Mouse (Mus musculus) liver, embryonic 14.5 days (tissue): ENCODE results near the gene B9d1. TPM values are rescaled to one million over a fixed set of nuclear protein-coding genes. Genes with fewer than 3 reads are reported as not detected.

ENCODE experiments used
- ATAC-seq: fragments of 200-750 bp; cut with Nextera tagmentation; 2 replicates; pipeline ENCODE4 v1.8.0; 2017; ENCODE audit warnings: moderate number of reproducible peaks, mild to moderate bottlenecking, moderate library complexity; ENCODE audit not compliant: insufficient read depth
- DNase-seq, 3 experiments: peaks; one replicate each; pipeline ENCODE4 v3.0.0-alpha.2; 2012 to 2013; ENCODE audit warnings: low read depth in 3 of 3, low spot score in 3 of 3
- H3K27ac ChIP-seq: fragments of 300-500 bp; sonication (generic); 2 replicates; pipeline ENCODE4 v1.5.1; 2014; ENCODE audit warnings: moderate library complexity, mild to moderate bottlenecking, control low read depth, inconsistent platforms
- H3K27me3 ChIP-seq: fragments of 300-500 bp; sonication (generic); 2 replicates; pipeline ENCODE4 v1.6.1; 2014; ENCODE audit warnings: mild to moderate bottlenecking, low read length, moderate library complexity; ENCODE audit not compliant: control insufficient read depth, insufficient read depth
- H3K36me3 ChIP-seq: fragments of 300-500 bp; sonication (generic); replicated peaks from 2 replicates; pipeline ENCODE4 v1.6.1; 2014; ENCODE audit warnings: low read depth; ENCODE audit not compliant: control insufficient read depth, insufficient read depth
- H3K4me1 ChIP-seq, 2 experiments: fragments of 200-500 bp in 1 of 2; fragments of 300-500 bp in 1 of 2; sonication (generic) in 1 of 2; replicated peaks; 2 replicates each; pipeline ENCODE4 v1.6.1; 2012 to 2014; ENCODE audit warnings: antibody characterized with exemption in 1 of 2, inconsistent platforms in 1 of 2, low read length in 1 of 2; ENCODE audit not compliant: control insufficient read depth in 2 of 2, insufficient read depth in 2 of 2
- H3K4me2 ChIP-seq: fragments of 300-500 bp; sonication (generic); 2 replicates; pipeline ENCODE4 v1.6.1; 2014; ENCODE audit warnings: low read depth, mild to moderate bottlenecking, control low read depth, moderate library complexity
- H3K4me3 ChIP-seq, 2 experiments: fragments of 200-500 bp in 1 of 2; fragments of 300-500 bp in 1 of 2; sonication (generic) in 1 of 2; 2 replicates each; pipeline ENCODE4 v1.5.1; 2012 to 2014; ENCODE audit warnings: low read depth in 2 of 2, low read length in 2 of 2, mild to moderate bottlenecking in 2 of 2, control low read depth in 1 of 2, inconsistent platforms in 1 of 2, moderate library complexity in 1 of 2; ENCODE audit not compliant: insufficient read depth in 1 of 2
- H3K9ac ChIP-seq: fragments of 300-500 bp; sonication (generic); replicated peaks from 2 replicates; pipeline ENCODE4 v1.6.1; 2014; ENCODE audit warnings: mild to moderate bottlenecking, control low read depth, moderate library complexity
- H3K9me3 ChIP-seq: fragments of 300-500 bp; sonication (generic); 2 replicates; pipeline ENCODE4 v1.6.1; 2016; ENCODE audit warnings: low read length, mixed read lengths; ENCODE audit not compliant: control insufficient read depth
- CTCF ChIP-seq: IDR thresholded peaks from 2 replicates; pipeline ENCODE4 v1.5.1; 2016; ENCODE audit warnings: antibody characterized with exemption, low read depth, control low read depth
- EP300 ChIP-seq: IDR thresholded peaks from 2 replicates; pipeline ENCODE4 v1.6.1; 2016; ENCODE audit warnings: antibody characterized with exemption, low read depth
- WGBS: fragments of 180-500 bp; shearing (Covaris S2); extraction: QIAGEN DNeasy Blood & Tissue Kit; methylation state at CpG from one replicate; pipeline ENCODE4 v1.1.7; 2014; ENCODE audit not compliant: insufficient replicate concordance; 5-methylcytosine and 5-hydroxymethylcytosine counted together
- polyA plus RNA-seq, 2 experiments: library from polyadenylated mRNA; depleted of rRNA in 1 of 2; stranded (reverse) in 1 of 2; unstranded in 1 of 2; fragments of >200 nt; fragmentation: Nextera tagmentation in 1 of 2; extraction: Ambion mirVana in 1 of 2; gene quantifications; 2 replicates each; pipeline versions ENCODE4 v1.2.1 to v1.2.3; 2012 to 2014

Gene B9d1
- polyA plus RNA-seq, 2 experiments, result 1.8 to 2.2 TPM

- ATAC-seq (no peak), DNase-seq (no peak)
- H3K4me3 ChIP-seq, result no peak overlapping the region
- no peaks in the 10 kb centered on the region for H3K27me3 ChIP-seq
- H3K9me3 ChIP-seq, result no peaks in the 10 kb centered on the region
- H3K36me3 ChIP-seq, result no peaks in the 10 kb centered on the region
- no peak overlapping the region for H3K27ac ChIP-seq
- 27% methylated on average over 3 of the region's 3 CpGs for WGBS
- H3K4me2 ChIP-seq, result no peak overlapping the region
- H3K4me1 ChIP-seq, result no peaks in the 10 kb centered on the region
- TF ChIP-seq EP300 (no peak), CTCF (peak; percentile 63)
- H3K9ac ChIP-seq, result no peak overlapping the region
These were observed 10.0 kb downstream of the B9d1 start for GRCm38 (mm10) chr11:61514953-61515352.

GRCm38 (mm10) chr11:61517971-61518370 is 13.0 kb downstream of the B9d1 start:
- TF ChIP-seq CTCF (no peak), EP300 (no peak)
- Histone ChIP-seq H3K9ac (no peak overlapping the region), H3K4me1 (no peaks in the 10 kb centered on the region), H3K4me2 (no peak overlapping the region), H3K4me3 (no peak overlapping the region), H3K9me3 (no peaks in the 10 kb centered on the region), H3K36me3 (no peaks in the 10 kb centered on the region), H3K27me3 (no peaks in the 10 kb centered on the region), H3K27ac (no peak overlapping the region)
- DNase-seq (no peak), ATAC-seq (no peak)
- 50% methylated on average over 1 of the region's 1 CpGs for WGBS

- Histone ChIP-seq H3K27me3 (no peaks in the 10 kb centered on the region), H3K4me2 (no peak overlapping the region), H3K4me1 (no peaks in the 10 kb centered on the region), H3K9me3 (no peaks in the 10 kb centered on the region), H3K9ac (no peak overlapping the region), H3K36me3 (no peaks in the 10 kb centered on the region), H3K4me3 (no peak overlapping the region), H3K27ac (no peak overlapping the region)
- WGBS, result 67% methylated on average over 3 of the region's 3 CpGs
- DNase-seq (no peak), ATAC-seq (no peak)
- TF ChIP-seq EP300, result no peak
These were observed 13.9 kb downstream of the B9d1 start for GRCm38 (mm10) chr11:61518871-61519270.

- ATAC-seq, result no peak
- no peak overlapping the region for H3K4me2 ChIP-seq
- WGBS, result 66% methylated on average over 3 of the region's 3 CpGs
- H3K9ac ChIP-seq, result no peak overlapping the region
- H3K4me3 ChIP-seq, result no peak overlapping the region
- TF ChIP-seq EP300 (no peak), CTCF (no peak)
- no peak overlapping the region for H3K27ac ChIP-seq
- no peak for DNase-seq
- no peaks in the 10 kb centered on the region for H3K9me3 ChIP-seq
- H3K36me3 ChIP-seq, result no peaks in the 10 kb centered on the region
- H3K4me1 ChIP-seq, result no peaks in the 10 kb centered on the region
- H3K27me3 ChIP-seq, result no peaks in the 10 kb centered on the region
These were observed 14.7 kb downstream of the B9d1 start for GRCm38 (mm10) chr11:61519484-61520107.

GRCm38 (mm10) chr11:61526872-61527271 is 21.9 kb downstream of the B9d1 start:
- no peak for DNase-seq
- 57% methylated on average over 1 of the region's 1 CpGs for WGBS

More at GRCm38 (mm10) chr11:61526872-61527271, 21.9 kb downstream of the B9d1 start:
- Histone ChIP-seq H3K9ac (no peak overlapping the region), H3K36me3 (no peaks in the 10 kb centered on the region), H3K27ac (no peak overlapping the region), H3K4me1 (no peaks in the 10 kb centered on the region), H3K9me3 (no peaks in the 10 kb centered on the region), H3K4me3 (no peak overlapping the region), H3K4me2 (no peak overlapping the region), H3K27me3 (no peaks in the 10 kb centered on the region)
- ATAC-seq, result no peak
- TF ChIP-seq CTCF (no peak), EP300 (no peak)
